Mouse (Mus musculus): ENCODE data around the gene Kdm5a. TPM values are rescaled to one million over a fixed set of nuclear protein-coding genes. Genes with fewer than 3 reads are reported as not detected.

The Kdm5a gene
- polyA plus RNA-seq, 1 experiment from 2014 or later = 15.1 TPM

Other genes with a start within 250 kb of the Kdm5a start
- gene D330020A13Rik, start 69.8 kb upstream of the Kdm5a start, polyA plus RNA-seq (2015; fragmentation: Nextera tagmentation; extraction: Ambion mirVana) = not detected in 2 replicates
- 0.08 and 0.14 TPM in 2 replicates for gene B4galnt3, start 69.6 kb upstream of the Kdm5a start, polyA plus RNA-seq (2015; fragmentation: Nextera tagmentation; extraction: Ambion mirVana)
- gene Ccdc77, start 250 bp downstream of the Kdm5a start, polyA plus RNA-seq (2015; fragmentation: Nextera tagmentation; extraction: Ambion mirVana) = 16.7 and 17.3 TPM in 2 replicates
- 11.4 and 13.0 TPM in 2 replicates for gene Il17ra, start 99.1 kb downstream of the Kdm5a start, polyA plus RNA-seq (2015; fragmentation: Nextera tagmentation; extraction: Ambion mirVana)
- not detected in 2 replicates for gene Tmem121b, start 129.7 kb downstream of the Kdm5a start, polyA plus RNA-seq (2015; fragmentation: Nextera tagmentation; extraction: Ambion mirVana)
- gene Hdhd5, start 167.2 kb downstream of the Kdm5a start, polyA plus RNA-seq (2015; fragmentation: Nextera tagmentation; extraction: Ambion mirVana) = 8.9 and 9.5 TPM in 2 replicates

Data from liver, embryonic 16.5 days (tissue).